Mouse (Mus musculus): ENCODE data around the gene Gm10799.
A peak's percentile ranks its signal among the peaks of the same experiment; 100 is the strongest.

- TF ChIP-seq CTCF (conservative IDR thresholded peaks at IDR 0.05; ENCODE audit: low read length) (peak; percentile 92), NANOG (IDR thresholded peaks at IDR 0.05; ENCODE audit: borderline replicate concordance, low read length) (no peak)
These were observed 33.4 kb downstream of the Gm10799 start for GRCm38 (mm10) chr2:104034832-104035472.

Data from E14TG2a.4 (cell line).